Mouse (Mus musculus) erythroblast, embryonic 14.5 days (primary cell): ENCODE data around the gene Sfswap.

ENCODE experiments used
- GATA1 ChIP-seq: IDR thresholded peaks from 2 replicates; pipeline ENCODE4 v1.6.1; 2012; ENCODE audit warnings: low read length, inconsistent platforms, mixed read lengths
- TAL1 ChIP-seq: IDR thresholded peaks from 3 replicates; pipeline ENCODE4 v1.6.1; 2012; ENCODE audit warnings: low read length, inconsistent platforms, mixed read lengths

GRCm38 (mm10) chr5:129594116-129595114 lies 93.4 kb downstream of the Sfswap start:
- TF ChIP-seq TAL1 (no peak), GATA1 (no peak)
